Mouse (Mus musculus): ENCODE measurements around the gene Txndc11.

Txndc11 gene

DNA sequence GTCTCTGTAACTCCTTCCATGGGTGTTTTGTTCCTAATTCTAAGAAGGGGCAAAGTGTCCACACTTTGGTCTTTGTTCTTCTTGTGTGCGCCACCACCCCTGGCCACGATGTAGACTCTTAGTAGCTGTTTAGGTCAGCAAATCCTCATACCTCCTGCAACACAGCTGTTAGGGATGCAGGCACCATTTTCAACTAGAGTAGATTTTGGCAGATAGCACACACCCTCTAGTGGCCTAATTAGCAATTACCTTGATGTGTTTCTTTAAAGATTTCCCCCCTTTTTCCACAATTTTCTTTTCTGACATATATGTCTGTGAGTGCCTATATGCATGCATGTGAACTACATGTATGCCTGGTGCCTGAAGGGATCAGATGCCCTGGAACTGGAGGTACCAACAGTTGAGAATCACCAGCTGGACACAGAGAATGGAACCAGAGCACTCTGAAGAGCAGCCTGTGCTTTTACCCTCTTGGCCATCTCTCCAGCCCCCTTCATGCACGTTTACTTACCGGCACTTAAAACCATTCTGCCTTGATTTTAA is 25.2 kb downstream of the Txndc11 start:
- DNase-seq (ENCODE audit: low read depth, low spot score): peak; percentile 27

DNA sequence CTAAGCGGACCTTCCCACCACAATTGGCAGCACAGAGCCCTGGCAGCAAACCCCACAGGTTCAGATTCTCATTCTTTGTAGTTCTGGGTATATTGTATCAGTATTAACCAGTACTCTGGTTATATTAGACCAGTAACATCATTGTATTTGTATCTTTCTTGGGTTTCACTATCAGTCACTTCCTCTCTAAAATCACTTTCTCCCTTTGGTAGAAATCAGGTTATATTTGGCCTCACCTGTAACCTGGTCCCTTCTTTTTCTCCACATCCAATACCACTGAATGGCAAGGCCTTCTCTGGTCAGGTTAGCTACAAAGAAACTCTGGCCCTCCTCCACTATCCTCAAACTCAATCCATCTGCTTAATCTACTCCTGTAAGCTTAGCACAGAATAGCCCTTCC is 29.5 kb downstream of the Txndc11 start:
- no peak for DNase-seq (ENCODE audit: low read depth, low spot score)

DNA sequence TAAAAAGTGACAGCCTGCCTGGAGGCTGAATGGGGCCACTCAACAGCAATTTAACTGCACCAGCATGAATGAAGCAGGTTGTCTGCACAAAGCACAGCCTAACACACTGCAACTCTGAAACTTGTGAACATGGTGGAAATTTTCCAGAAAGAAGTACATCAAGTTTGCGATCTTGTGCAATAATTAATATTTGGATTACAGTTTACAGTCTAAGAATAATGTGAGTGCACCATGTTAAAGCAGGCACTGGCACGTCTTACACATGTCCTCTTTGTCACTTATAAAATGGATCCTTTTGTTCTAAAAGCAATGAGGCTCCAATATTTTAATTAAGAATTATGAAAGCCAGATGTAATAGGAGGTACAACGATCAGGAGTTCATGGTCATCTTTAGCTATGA is 37.1 kb downstream of the Txndc11 start:
- no peak for DNase-seq (ENCODE audit: low read depth, low spot score)

DNA sequence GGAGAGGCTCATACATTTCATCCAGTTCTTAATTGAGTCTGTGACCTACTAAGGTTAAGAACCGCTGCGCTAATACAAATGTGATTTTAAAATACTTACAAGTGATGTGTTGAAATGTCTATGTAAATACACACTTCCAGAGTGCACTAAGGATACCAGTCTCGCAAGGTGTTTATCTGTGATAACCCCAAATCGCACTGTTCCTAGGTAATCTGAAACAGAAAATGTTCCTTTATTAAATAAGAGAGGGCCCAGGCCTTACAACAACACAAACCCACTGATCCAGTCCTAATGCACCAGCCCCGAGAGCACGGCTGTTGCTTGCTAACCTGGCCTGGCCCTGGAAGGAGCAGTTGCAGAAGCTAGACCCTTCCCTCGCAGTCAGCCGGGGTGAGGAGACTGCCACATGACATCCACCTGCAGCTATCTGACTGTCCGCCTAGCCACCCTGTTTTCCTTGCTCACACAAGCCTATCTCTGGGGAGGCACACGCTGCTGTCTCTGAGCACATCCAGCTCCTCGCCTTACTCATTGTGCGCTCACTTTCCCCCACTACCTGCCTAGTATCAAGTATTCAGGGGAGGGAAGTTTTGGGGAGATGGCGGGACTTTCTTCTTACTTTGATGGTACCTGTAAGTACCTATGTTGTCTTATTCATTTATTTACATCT is 40.6 kb downstream of the Txndc11 start:
- no peak for DNase-seq (ENCODE audit: low read depth, low spot score)

DNA sequence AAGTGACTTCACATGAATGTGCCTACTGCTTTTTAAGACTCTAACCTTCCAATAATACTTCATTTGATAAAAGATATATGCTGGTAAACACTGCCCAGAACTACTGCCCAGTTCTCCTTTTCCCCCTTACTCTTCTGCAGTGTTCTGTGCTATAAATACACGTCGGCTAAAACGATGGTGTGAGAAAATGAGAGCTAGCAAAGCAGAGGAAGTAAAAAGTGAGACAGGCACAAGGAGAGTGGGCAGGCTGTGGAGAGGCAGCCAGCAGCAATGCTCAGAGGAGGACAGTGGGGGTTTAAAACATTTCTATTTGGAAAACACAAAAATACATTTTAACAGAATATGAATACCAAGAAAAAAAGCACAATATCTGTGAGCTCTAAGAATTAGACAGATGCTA is 41.9 kb downstream of the Txndc11 start:
- no peak for DNase-seq (ENCODE audit: low read depth, low spot score)

DNA sequence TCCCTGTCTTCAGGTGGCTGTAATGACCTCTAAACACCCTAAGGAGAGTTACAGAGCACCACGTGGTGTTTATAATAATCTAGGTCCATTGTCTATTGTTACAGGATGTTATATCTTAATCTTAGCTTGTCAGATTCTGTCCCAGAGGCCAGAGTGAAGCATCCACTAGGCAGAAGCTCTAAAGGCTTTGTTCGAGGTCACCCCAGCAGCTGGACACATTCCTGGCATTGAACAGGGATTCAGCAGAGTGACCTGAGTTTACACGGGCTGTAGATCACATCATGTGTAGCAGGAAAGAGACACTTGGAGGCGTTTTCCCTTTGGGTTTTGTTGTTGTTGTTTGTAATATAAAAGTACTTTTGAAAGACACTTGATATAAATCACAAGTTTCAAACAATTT is 42.4 kb downstream of the Txndc11 start:
- DNase-seq (ENCODE audit: low read depth, low spot score): no peak

DNA sequence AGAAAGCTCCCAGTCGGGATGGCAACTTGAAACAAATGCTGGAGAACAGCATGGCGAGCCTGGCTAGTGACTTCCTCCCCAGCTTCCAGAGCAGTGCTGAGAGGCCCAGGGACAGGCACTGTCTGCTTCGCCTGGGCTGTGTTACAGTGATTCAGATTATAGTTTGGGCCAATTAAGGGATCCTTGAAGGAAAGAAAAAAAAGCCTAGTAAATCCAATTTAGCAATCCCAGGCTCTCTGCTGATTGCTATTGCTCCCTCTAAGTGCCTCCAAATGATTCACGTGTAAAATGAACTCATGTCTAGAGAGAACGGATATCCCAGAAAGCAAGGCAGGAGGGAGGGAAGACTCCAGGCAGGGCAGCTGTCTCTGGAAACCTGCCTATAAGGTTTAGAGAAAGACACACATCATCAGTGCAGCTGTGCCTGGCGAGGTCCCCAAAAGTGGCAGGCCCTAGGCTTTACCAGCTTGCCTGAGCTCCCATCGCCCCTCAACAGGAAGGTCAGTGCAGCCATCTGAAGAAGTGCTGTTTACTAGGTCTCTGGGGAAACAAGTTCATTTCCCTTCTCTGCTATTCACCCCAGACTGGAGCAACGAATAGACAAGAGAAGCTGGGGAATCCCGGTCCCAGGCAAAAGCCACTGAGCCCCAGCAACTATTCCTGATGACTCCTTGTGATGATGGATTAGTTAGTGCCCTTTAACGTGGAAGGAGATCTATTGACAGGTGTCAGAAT is 43.4 kb downstream of the Txndc11 start:
- no peak for DNase-seq (ENCODE audit: low read depth, low spot score)

DNA sequence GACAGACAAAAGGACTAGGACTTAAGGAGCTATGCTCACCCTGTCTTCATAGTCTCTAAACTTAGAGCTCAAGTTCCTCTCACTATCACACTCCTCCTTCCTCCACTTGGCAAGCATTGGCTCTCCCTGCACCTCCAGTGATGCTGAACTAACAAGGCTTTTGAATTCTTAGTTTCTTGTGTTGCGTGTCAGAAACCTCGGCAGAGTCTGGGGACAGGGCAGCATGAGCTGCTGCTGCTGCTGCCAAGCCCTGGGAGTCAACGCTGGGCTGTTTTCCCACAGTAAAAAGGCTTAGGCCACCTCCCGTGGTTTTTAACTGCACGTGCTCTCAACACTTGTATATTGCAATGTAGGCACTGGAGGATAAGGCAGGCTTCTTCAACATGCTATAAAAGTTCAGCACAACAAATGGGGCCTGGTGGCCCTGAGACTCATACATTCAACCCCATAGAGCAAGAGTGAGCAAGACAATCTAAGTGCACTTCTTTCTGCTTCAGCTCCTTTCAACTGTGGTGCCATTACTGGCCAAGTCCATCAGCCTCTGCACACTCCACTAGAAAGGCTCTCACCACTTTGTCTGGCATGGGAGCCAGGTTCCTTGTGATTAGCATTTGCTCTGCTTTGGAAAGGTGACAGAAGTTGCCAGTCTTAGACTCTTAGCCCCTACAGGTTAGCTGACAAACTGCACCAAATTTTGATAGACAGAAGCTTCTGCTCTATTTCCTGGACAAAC is 47.4 kb downstream of the Txndc11 start:
- DNase-seq (ENCODE audit: low read depth, low spot score): no peak

DNA sequence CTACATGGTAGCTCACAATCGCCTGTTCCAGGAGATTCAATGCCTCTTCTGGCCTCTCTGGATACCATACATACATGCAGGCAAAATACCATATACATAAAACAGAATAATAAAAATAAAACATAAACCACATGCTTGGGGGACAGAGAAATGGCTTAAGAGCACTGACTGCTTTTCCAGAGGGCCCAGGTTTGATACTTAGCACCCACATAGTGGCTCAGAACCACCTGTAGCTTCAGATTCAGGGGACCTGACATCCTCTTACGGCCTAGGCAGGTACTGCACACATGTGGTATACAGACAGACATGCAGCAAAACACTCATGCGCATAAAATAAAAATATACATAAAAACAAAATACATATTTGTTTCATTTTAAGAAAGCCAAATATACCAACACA is 48.2 kb downstream of the Txndc11 start:
- DNase-seq (ENCODE audit: low read depth, low spot score): no peak

DNA sequence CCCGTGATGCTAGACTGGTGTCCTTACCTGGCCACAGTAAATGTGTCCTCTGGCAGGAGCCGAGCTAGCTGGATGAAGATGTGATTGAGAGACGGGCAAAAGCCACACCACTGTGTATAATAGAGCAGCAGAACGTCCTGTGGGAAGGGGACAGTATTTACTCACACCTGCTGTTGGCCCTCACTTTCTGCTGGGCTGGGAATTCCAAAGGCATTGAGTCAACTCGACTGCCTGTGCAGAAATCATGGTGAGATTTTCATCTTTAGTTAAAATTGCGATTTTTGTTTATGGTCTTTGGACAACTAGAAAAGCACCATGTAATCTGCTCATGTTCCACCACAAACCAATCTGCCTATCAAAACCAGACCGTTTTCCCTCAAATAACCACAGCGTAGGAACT is 50.3 kb downstream of the Txndc11 start:
- DNase-seq (ENCODE audit: low read depth, low spot score): no peak

DNA sequence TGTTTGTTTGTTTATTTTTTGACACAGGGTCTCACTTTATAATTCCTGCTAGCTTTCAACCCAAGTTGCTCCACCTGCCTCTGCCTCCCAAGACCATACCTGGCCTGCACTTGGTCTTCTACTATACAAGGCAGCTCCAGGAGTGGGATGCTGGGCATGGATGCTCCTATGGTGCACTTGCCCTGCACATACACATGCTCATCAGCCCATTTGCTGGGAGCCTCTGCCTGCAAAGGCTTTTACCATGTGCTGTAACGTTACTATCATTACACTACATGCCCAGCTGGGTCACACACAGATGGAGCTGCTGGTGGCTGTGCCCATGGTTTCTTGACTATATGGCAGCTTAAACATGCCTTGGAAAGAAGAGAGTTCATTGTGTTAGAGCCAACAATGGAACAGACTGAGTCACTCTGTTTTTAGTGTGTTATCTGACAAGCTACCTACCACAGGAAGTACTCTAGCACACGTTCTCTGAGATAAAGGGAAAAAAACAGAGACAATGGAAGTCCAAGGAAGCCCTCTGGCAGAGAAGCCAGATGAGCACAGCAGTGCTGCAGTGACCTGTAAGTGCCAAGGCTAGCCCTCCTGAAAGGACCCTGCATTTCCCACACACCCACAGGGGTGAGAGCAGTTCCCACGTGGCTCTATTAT is 56.1 kb downstream of the Txndc11 start:
- no peak for DNase-seq (ENCODE audit: low read depth, low spot score)

DNA sequence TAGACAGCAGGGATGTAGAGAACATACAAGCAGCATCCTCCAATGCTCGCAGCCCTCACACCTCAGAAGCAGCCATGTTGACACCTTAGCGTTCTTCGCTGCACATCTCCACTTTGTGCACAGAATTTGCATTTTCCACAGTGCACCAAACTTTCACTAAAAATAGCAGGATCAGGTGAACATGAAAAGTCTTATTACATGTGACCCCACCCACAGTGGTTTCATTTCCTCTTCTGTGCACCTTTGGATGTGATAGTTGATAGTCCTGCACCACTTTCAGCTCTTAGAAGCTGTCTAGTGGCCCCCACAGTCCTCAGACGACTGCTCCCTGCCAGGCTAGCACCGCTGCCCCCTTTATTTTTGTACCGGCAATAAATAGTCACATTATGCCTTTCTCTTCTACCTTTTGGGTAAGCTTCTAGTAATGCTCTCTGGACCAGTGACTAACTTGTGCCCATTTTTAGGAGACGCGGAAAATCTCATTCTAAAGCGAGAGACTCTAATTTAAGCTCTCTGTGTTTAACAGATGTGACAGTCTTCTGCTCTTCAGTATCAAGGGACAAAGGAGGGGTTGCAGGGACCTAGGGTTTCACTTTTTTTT is 56.7 kb downstream of the Txndc11 start:
- peak; percentile 62 for DNase-seq (ENCODE audit: low read depth, low spot score)

DNA sequence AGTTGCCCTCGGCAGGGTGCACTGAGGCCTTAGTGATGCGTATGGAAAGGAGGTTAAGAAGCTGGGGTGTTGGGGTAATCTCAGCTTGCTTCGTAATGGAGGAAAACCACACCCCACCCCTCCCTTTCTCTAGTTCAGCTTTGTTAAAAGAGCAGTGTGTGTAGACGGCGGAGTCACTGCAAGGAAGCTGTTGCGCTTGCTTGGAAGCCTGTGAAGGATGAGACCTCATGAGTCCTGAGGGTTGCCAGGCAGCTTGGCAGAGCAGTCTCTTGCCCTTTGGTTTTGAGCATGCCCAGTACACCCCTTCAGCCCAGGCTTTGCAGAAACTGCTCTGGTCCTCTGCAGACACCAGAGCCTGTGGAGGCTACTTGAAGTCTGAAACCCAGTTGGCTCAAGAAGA is 61.4 kb downstream of the Txndc11 start:
- DNase-seq (ENCODE audit: low read depth, low spot score): peak; percentile 63

DNA sequence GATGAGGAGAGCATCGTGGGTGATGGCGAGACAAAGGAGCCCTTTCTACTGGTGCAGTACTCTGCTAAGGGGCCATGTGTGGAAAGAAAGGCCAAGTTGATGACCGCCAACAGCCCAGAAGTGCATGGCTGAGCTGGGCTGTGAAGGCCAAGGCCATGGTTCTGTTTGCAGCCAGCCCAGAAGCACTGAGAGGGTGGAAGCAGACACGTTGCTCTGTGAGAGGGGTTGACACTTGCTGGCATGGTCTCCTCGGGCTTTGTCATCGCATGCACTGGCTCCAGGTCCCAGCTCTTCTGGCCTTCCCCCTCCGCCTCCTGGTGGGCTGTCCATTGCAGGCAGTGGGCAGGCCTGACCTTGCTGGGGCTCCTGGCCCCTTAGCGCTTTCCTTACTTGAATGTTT is 62.0 kb downstream of the Txndc11 start:
- no peak for DNase-seq (ENCODE audit: low read depth, low spot score)

DNA sequence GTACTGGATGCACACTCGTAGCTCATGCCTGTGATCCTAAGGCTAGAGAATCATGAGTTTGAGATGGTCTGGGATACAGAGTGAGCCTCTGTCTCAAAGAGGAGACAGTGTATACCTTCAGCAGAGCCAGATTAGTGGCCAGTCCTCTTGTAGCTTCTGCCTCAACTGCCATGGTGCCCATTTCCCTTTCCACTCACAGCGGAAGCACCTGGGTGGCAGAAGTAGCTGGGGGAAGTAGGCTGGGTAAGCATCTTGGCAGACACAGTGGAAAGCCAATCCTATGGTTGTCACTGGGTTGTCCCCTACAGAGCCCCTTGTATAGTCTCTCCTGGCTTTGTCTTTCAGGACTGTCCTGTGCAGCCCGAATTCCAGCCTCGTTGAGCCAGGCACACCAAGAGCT is 62.6 kb downstream of the Txndc11 start:
- DNase-seq (ENCODE audit: low read depth, low spot score): no peak

DNA sequence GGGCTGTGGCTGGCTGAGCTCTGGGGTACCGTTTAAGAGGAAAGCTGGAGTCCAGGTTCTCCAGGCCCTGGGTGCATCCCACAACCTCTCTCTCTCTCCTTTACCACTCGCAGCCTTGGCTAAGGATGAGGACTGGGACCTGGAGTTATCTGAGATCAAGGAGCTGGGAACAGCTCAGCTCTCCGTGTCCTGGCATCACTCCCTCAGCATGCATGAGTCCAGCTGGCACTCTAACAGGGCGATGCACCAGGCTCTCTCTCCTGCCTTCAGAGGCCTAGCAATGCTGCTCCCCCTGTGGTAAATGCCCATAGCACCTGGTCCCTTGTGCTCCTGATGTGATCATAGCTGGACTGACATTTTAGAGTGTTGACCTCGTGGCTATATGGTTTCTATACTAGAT is 63.3 kb downstream of the Txndc11 start:
- DNase-seq (ENCODE audit: low read depth, low spot score): no peak

DNA sequence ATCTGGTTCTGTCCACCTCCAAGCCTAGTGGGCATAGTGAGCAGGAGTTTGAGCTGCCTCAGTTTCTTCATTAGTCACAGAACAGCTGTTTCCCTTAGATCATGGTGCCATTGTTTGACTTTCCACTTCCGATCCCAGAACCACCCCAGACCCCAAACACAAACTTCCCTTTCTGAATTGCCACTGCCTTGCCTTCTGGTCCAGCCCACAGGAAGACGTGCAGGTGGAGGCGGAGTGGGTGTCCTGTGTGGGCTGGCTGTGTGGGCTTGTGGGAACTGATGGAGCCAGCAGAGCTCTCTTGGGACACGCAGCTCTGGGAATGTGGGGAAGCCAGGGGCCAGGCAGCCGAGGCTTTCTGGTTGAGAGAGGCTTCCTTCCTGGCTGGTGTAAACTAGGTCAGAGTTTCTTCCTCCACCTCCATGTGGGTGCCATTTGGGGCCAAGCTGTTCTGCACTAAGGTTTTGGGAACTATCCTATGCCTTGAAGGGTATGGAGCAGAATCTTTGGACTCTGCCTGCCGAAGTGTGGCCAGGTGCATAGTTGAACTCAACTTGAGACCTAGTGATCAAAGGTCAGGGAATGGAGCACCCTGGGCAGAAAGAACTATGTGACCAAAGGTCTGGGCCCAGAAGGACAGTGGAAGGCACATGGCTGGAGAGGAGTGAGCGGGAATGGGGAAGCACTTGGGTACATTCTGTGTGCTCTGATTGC is 64.6 kb downstream of the Txndc11 start:
- DNase-seq (ENCODE audit: low read depth, low spot score): no peak

DNA sequence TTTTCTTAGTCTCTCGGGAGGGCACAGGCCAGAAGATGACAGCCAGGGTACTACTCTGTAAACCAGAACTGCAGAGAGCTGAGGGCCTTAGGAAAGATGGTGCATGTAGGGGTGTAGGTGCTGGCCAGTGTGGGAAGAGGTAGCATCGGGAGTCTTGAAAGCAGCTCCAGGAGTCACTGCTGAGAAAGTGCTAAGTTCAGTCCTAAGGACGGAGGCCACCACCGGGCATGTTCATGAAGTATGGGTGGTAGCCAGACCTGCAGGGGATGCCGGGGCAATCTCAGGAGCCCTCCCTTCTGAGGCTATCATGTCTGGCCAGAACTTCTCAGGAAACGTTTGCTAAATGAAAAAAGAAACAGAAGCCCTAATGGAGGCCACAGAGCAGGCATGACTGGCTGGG is 65.2 kb downstream of the Txndc11 start:
- no peak for DNase-seq (ENCODE audit: low read depth, low spot score)

DNA sequence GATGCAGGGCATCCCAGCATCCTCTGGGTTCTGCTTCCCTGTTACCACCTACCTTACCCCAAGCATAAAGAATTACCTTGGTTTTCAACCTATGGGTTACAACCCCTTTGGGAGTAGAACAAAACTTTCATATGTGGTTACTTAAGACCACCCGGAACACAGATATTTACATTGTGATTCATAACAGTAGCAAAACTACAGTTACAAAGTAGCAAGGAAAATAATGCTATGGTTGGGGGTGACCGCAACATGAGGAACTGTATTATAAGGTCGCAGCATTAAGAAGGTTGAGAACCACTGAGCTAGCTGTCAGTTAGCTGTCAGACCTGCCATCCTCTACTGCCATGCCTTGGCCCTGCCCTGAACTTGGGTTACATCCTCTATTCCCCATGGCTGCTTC is 65.8 kb downstream of the Txndc11 start:
- no peak for DNase-seq (ENCODE audit: low read depth, low spot score)

DNA sequence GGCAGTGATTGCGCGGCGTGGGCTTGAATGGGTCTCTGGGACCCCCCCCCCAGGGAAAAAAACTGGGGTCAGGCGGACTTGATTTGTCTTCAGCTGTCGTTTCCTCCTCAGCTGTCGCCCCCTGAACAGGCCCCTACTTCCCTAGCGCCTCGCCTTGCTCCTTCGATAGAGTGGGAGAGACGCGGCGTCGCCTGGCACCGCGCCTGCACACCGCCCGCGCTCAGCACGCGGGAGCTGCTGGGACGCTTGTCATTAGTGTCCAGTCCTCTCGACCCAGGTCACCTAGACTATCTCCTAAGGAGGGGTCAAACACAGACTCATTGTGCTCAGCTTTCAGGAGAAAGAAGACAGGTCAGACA is 67.6 kb downstream of the Txndc11 start:
- DNase-seq (ENCODE audit: low read depth, low spot score): peak; percentile 40

All from CD4-positive helper T cell, adult 2 months (primary cell).